Mouse (Mus musculus): Measurements from ENCODE around the gene Thsd4.

Gene Thsd4

DNA sequence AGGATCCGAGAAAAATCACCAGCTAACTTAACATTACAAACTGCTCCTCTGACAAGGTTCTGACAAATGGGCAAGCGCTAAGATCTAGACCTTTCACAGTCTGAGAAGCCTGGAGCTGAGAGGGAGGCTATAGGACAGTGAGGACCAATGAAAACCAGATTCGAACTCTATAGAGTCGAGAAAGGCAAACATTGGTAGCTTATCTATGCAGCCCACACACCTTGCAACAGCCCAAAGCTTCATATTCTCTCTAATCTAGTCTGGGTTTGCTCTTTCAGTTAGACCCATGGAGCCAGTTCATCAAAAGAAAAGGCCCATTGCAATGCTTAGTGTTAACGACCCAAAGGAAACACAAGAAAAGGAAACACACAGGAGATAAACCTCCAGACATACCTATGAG lies 252.0 kb downstream of the Thsd4 start:
- in situ Hi-C loops (cut with MboI, MseI): no loop called here

DNA sequence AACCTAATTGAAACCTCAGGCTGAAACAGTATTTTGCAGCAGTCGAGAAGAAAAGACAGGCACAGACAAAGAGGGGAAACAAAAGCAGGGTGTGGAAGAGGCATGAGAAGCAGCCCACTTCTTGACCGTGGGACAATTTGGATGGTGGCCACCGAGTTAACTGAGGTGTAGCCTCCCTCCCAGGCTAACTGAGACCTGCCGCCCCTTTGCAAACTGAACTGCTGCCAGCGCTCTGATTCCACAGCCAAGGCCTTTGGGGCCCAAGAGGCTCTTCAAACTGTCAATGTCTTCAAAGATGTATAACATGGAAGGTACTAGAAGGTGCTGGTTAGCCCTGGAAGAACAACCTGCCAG lies 254.6 kb downstream of the Thsd4 start:
- in situ Hi-C loops (cut with MboI, MseI): no loop called here

DNA sequence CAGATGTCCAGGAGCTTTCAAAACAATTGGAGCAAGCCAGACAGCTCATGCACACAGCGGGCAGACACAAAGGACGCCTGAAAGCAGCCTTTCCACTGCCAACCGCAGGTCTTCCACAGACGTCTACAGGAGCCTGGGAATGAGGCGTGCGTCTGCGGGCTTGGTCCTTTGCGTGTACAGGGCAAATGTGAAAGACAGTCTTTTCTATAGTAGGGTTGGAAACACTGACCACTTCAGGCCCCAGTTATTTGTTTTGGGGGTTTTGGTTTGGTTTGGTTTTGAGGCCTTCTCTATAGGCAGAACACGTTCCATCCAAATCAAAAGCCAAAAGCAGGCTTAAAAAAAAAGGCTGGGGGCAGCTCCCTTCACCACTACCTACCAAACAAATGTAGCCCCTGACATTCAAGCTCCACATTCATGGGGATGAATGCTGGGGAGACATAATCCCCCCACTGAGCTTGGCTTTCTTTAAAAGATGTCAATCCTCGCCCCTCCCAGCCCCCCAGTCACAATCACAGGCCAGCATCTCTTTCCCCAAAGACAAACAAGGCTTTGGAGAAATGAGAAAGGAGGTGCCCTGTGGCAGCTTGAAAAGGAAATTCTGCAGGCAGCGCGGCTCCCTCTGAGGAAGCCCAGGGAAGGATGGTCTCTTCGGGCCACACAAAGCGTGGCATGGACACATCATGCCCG lies 255.1 kb downstream of the Thsd4 start:
- in situ Hi-C loops (cut with MboI, MseI): no loop called here

DNA sequence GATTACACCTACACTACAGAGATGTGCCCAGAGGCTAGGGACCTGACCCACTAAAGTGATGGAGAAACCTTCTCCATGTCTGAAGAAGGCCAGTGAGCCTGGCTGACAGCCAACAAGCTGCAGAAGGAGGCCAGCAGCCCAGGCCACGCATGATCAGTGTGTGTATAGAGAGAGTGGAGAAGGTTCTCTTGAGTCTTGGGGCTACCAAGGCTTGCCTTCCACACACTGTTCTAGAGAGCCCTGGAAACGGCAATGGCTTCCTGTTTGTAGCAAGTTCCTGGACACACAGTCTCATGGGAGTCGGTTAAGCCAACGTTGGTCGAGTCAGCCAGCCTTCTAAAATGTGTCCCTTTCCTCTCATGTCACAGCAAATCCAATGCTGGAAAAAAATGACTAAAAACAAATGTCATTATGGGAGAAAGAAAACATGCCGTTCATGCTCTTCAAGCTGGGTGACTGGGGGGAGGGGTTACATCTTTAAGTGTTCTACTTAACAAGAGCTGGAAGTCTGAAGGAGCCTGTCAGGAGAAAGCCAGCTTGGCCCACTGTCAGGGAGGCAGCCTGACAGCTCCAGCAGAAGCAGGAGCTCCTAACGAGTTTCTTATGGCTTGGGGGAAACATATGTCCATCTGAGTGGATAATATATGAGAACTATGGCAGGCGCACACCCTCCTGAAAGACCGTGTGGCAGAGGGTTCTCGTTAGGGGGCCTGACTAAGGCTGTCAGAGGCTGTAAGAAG lies 257.1 kb downstream of the Thsd4 start:
- in situ Hi-C loops (cut with MboI, MseI): no loop called here

DNA sequence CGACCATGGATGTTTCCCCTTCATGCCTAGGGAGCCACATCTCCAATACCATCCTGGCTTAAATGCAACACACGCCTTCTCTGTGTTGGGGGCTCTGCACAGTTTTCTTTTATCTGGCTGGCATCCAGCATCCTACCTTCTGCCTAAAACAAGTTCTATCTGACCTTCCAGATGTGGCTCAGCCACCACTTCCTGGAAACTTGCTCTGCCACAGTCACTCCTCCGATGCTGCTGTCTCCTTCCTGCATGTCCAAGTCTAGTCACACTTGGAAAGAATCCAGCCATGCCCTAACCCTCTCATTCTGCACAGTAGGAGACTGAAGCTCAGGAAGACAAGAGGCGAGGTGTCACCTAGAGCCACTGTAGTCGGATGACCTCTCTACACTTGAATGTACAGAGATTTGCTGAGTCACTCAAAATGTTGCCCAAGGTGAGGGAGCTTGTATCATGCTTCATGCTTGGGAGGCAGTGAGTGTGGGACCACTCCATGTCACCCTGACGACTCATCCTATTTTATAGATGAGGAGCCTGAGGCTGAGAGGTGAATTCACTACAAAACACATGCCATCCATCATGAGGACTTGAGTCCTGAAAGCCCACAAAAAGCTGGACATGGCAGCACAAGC lies 259.2 kb downstream of the Thsd4 start:
- in situ Hi-C loops (cut with MboI, MseI): no loop called here

DNA sequence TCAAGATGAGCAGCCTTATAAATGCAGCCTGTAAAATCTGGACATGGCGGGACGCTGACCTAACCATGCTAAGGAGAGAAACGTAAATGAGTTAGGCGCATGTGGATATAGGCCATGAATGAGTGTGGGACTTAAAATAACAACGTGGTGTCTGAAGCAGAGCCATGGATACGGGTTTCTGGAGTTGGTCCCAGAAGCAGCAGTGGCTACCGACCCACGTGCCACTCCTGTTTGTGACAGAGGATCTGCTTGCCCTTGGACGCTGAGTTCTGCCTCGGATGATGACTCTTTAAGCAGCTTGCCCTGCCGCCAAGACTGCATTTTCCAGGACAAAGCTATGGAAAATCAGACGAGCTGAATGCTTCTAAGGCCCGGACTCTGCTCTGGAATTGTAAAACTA lies 262.2 kb downstream of the Thsd4 start:
- in situ Hi-C loops (cut with MboI, MseI): loop anchor here in 1 of 2 experiments (10.0 kb wide), 1 partner anchor 1815 kb away; no protein-coding TSS in a partner anchor

DNA sequence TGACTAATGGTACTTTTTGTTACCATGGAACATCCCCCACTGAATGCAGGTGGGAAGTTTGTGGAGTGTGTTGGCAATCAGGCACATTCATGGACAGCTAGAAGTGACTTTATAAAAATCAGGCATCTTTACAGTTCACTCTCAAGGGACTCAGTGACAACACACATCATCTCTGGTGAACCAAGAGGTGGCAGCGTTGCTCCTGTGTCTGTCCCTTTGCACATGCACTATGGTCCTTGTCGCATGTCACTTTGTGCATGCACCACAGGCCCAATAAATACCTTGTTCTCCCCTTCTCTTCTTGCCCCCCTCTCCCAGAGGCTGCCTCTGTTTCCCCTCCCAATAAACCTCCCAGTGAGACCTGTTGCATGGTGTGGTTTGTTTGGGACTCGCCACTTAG lies 270.1 kb downstream of the Thsd4 start:
- in situ Hi-C loops (cut with MboI, MseI): loop anchor here in 1 of 2 experiments (10.0 kb wide), 1 partner anchor 1823 kb away; no protein-coding TSS in a partner anchor

DNA sequence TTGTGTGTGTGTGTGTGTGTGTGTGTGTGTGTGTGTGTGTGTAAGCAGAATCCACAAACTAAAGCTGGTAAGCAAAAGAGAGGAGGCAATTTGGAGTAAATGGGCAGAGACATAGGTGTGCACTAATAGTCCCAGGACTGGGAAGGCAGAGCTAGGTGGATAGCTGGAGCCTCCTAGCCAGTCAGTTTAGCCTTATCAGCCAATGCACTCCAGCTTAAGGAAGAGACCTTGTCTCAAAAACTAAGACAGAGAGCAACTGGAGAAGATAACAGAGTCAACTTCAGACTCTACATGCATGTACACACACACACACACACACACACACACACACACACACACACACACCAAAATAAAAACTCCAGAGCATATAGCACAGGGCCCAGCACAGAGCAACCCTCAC lies 271.4 kb downstream of the Thsd4 start:
- in situ Hi-C loops (cut with MboI, MseI): loop anchor here in 1 of 2 experiments (10.0 kb wide), 1 partner anchor 1824 kb away; no protein-coding TSS in a partner anchor

DNA sequence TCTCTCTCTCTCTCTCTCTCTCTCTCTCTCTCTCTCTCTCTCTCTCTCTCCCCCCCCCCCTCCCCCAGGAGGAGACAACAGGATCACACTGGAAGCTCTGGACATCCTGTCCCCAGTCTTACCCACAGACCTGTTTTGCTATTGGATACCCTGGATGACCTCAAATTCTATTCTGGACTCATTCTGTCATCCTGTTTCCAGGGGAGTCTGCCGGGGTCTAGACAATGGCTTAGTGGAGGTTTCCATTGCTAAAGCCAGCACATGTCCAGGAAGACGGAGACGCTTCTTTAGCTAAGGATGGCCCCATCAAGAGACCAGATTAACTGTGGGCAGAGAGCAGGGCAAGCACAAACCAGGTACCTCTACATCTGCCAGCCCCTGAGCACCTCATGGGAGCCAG lies 273.8 kb downstream of the Thsd4 start:
- in situ Hi-C loops (cut with MboI, MseI): loop anchor here in 1 of 2 experiments (5.0 kb wide), 1 partner anchor 274 kb away; the partner anchor contains the start of gene Thsd4

DNA sequence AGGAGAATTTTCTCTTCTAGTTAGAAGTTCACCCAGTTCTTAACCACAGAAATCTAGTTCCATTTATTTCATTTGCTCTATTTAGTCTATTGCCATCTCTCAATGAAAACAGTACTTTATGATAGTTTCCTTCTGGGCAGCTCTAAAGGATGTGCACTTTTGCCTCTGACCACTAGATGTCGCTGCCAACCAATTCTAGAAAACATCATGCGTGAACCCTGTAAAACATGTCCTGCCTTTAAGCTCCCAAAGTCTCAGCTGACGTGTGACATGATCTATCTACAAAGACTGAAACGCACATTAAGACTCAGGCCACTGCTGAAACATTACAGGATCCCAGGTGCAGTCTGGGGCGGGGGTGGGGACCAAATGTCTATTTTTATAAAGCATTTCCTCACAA lies 276.9 kb downstream of the Thsd4 start:
- in situ Hi-C loops (cut with MboI, MseI): loop anchor here in 1 of 2 experiments (5.0 kb wide), 1 partner anchor 277 kb away; the partner anchor contains the start of gene Thsd4

DNA sequence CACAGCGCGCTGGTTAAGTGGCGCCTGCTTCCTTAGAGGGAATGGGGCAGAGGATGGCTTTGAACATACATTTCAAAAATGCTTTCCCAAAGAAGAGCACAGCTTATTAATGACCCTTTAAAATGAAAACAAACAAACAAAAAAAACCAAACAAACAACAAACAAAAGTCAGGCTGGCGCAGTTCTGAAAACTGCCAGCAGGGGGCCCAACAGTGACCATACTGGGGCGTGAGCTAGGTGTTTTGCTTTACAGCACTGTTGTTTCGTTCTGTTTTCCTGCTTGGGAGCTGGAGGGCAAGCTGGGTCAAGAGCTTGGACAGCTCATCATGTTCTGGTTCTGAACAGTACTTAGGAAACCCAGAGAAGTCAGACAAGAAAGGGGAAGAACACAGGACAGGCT lies 278.3 kb downstream of the Thsd4 start:
- in situ Hi-C loops (cut with MboI, MseI): no loop called here

DNA sequence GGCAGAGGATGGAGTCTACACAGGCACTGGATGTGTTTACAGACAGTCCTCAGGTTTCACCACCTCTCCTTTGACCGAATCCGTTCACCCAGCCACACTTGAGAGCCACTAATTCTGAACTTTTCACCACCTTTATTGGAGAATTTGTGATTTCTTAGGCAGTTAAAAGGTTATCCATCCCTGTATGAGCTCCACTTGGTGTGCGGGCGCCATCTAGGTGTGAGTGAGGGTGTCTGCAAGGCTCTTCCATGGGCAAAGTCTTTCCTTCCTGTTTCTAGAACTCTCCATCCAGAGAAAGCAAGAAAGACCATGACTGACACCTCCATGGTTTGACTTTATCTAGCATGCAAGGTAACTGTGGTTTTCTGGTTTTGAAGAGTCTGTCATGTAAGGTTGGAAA lies 284.2 kb downstream of the Thsd4 start:
- in situ Hi-C loops (cut with MboI, MseI): no loop called here

DNA sequence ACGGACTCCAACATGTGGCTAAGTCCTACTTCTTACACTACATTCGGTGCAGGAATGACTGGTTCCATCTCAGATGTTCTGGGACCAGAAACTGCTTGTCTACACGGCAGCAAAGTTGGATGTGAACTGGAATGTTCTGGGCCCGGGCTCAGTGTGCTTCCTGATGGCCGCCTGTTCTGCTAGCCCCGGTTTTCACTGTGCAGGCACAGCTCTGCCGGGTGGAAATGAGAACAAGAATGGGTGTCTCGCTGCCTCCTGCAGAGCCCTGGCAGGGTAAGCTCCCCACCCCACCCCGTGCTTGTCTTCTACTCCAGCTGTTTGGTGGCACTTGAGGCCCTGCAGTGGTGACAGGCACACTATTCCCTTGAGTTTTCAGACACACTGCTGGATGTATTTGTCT lies 285.7 kb downstream of the Thsd4 start:
- in situ Hi-C loops (cut with MboI, MseI): no loop called here

DNA sequence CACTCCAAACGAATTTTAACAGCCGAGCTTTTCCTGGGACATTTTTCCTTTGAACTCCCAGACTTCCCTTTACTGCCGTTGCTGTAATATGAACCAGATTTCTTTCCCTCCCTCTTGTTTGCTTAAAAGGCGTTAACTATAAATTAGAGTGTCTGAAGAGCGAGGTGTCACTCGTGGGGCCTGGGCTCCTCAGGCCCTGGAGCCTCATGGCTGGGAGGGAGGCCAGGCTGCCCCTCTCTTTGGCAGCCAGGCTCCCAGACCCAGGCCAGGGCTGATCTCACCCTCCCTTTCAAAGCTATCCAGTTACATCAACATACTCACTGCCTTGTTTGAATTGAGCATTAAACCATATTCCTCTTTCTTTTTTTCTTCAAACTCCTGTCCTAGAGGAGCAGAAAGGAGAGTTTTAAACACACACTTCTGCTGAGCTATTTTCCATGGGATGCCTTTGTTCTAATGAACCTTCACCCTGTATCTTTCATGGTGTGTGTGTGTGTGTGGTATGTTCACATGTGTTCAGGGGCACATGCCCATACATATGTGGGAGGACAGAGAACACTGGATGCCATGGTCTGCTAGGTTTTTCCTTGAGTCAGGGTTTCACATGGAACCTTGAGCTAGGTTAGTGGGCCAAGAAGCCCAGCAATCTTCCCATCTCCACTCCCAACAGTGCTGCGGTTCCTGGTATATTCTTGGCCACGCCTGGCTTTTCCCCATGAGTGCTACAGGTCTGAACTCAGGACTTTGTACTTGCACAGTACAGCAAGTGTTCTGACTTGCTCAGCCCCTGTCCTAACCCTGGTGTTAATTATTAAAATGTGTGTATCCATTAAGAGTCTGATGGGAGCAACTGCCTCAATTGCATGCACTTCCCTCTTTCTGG lies 287.4 kb downstream of the Thsd4 start:
- in situ Hi-C loops (cut with MboI, MseI): no loop called here

DNA sequence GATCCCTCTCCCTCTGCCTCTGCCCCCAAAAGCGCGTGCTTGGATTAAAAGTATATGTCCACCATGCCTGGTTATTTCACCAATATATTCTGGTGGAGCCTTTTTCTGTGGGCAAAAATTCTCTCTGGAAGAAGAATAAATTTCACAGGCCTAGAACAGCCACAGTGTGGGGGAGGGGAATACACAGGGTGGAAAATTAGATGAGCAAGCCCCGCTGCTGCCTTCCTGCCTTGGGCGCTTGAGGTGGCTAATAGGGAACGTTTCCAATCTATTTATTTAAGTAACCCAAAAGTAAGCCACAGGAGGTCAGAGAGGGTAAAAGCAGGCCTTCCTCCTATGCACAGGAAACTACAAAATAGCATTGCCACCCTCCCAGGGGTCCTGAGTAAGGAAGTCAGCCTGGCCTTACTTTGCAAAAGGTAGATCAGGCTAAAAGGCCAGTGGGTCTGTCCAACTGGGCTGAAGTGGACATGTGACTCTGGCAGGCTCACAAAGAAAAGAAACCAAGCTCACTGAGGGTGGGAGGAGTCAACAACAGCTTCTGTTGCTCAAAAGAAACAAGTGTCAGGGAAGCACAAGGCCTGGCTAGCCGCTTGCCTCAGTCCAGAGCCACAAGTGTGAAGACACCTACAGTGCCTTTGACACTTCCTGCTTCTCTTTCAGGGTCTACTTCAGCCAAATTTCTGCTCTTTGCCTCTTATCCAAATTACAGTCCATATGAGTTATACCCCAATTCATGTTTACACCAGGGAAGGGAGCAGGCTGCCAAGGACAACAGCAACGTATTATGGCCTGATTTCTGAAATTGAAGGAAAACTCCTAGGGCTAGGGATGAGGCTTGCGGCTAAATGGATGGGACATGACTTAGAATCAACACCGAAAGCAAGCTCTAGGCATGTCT lies 289.6 kb downstream of the Thsd4 start:
- in situ Hi-C loops (cut with MboI, MseI): no loop called here

DNA sequence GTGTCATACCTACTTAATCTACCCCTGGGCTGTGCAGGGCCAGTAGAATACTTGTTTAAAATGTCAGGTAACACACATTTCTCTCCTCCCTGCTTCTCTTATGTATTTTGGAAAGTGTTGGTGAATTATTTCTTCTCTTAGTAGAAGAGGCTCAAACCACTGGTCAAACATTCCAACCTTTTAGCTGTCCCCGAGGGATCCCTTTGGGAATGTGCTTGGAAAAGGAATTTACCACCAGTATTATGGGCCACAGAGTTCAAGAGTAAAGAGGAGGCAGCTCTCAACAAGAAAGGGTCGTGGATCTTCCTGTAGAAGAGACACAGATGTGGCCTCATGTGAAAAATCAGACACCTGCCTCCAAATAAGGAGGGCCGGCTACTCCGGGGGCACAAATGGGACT lies 292.4 kb downstream of the Thsd4 start:
- in situ Hi-C loops (cut with MboI, MseI): no loop called here

DNA sequence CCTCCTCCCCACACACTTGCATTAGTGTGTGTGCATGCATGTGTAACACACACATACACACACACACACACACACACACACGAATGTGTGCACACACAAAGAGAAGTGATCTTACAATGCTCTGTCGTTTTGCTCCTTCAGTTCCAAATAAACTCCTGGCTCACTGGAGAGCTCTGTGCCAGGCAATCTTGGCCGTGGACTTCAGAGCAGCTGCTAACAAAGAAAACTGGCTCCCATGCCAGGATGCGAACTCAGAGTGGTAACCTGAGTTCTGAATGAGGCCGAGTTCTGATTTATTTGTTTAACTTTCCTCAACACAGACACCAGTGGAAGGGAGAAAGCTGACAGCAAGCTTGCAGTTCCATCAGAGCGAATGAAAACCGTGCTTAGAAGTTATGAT lies 294.1 kb downstream of the Thsd4 start:
- in situ Hi-C loops (cut with MboI, MseI): no loop called here

DNA sequence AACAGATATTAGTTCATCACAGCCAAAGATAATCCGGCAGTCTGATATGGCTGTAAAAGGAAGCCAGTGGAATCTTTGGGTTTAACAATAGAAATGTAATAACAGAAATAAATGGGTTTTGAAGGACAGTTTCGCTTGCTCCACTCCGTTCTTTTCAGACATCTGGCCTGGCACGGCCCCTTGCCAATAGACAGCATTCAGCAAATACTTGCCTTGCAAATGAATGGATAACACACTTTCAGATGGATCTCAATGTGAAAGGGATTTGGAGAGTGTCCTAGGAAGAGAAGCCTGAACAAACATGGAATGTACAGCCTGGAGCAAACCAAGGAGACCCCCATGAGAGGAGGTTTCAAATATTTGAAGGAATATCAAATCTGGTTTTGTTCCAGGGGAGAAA lies 295.2 kb downstream of the Thsd4 start:
- in situ Hi-C loops (cut with MboI, MseI): no loop called here

DNA sequence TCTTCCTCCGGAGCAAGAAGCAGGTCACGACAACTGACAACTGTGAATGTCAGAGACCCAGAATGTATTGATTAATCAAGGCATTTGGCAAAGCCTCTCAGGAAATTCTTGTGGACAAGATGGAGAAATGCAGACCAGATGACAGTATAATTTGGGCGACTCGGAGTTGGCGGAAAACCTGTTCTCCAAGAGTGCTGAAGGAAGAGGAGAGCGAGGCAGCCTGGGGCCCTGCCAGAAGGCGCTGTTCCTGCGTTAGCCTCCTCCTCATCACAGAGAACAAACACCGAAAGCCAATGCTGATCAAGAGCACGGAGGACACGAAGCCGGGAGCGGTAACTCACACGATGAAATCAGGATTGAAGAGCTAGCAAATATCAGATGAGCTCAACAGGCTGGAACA lies 295.7 kb downstream of the Thsd4 start:
- in situ Hi-C loops (cut with MboI, MseI): no loop called here

DNA sequence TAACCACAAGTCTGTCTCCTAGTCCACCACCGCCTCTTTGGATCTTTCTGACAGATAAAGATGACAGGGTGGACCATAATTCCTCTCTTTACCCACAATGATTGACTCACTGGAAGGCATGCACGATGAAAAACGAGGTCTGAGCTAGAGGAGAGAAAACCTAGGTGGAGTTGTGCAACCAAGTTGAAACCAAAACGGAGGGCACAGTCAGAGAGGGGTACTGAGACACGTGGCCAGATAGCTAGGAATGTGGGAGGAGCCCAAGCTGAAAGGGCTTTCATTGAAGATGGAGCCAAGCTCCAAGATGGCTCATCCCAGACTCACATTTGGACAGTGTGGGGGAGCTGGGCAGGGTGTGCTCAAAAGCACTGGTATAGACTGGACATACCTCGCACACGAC lies 296.4 kb downstream of the Thsd4 start:
- in situ Hi-C loops (cut with MboI, MseI): no loop called here

All from T-helper 17 cell (primary cell).